Mouse (Mus musculus) heart, adult 2 months (tissue): ENCODE measurements around the gene Pml.

Source experiments
- CTCF ChIP-seq: fragments of 200-600 bp; IDR thresholded peaks from 2 replicates; pipeline ENCODE4 v1.8.1; 2022; ENCODE audit warnings: antibody characterized with exemption, mild to moderate bottlenecking, moderate library complexity
- EP300 ChIP-seq: fragments of 200-500 bp; IDR thresholded peaks from 2 replicates; pipeline ENCODE4 v1.6.1; 2011; ENCODE audit warnings: low read depth, low read length, control low read depth; ENCODE audit not compliant: insufficient read depth

DNA sequence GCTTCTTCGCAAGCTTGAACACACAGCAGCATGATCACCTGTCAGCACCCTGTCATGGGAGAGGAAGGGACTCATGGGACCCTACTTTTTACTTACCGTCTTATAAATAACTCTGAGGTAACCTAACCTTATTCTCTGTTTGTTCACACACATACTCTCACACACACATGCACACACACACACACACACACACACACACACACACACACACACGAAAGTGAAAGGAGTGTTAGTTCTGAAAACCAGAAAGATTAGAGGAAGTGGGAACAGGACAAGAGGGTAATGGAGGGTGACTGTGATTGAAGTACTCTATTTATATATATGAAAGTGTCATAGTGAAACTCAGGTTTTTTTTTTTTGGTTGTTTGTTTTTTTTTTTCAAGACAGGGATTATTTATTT, 21.5 kb upstream of the Pml start:
- TF ChIP-seq EP300: no peak
- no peak for TF ChIP-seq CTCF
